Mouse (Mus musculus) ES-Bruce4 (cell line): Measurements from ENCODE around the gene Zfand2a.

Experiments
- EP300 ChIP-seq: IDR thresholded peaks from 2 replicates; pipeline ENCODE4 v1.6.1; 2011; ENCODE audit warnings: low read depth, low read length; ENCODE audit not compliant: insufficient read depth
- POLR2A ChIP-seq: IDR thresholded peaks from one replicate; pipeline ENCODE4 v1.8.1; 2011; ENCODE audit warnings: low read length; ENCODE audit not compliant: insufficient read depth

- no peak for TF ChIP-seq POLR2A
- no peak for TF ChIP-seq EP300
Observed at GRCm38 (mm10) chr5:139437769-139438168, 46.6 kb downstream of the Zfand2a start.
